Mouse (Mus musculus): ENCODE data around the gene A3galt2. TPM values are rescaled to one million over a fixed set of nuclear protein-coding genes. Genes with fewer than 3 reads are reported as not detected.

A3galt2 gene
- polyA plus RNA-seq, 1 experiment from 2014 or later = 0.11 TPM

DNA sequence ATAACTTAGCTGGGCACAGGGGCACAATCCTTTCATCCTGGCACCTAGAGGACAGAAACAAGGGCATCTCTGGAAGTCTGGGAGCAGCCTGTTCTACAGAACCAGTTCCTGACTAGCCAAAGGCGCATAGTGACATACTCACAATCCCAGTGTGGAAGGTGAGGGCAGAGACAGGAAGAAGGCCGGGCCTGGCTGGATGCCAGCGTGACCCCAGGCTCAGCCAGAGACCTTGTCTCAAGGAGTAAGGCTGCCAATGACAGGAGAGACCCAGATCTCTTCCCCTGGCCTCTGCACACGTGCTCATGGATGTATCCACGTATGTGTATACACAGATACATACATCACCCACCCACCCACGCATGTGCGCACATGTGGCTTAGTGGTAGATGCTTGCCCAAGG, 26.9 kb downstream of the A3galt2 start:
- H3K4me2 ChIP-seq (ENCODE audit: low read depth, low read length) = no peak overlapping the region
- H3K36me3 ChIP-seq (replicated peaks; ENCODE audit: control insufficient read depth, insufficient read depth, low read depth, low read length) = peaks cover 18% of the 10 kb centered on the region
- WGBS = 89% methylated on average over 7 of the region's 7 CpGs
- H3K9ac ChIP-seq (replicated peaks; ENCODE audit: low read length) = no peak overlapping the region
- no peak for DNase-seq (ENCODE audit: low spot score)
- H3K27ac ChIP-seq (replicated peaks; ENCODE audit: low read depth, low read length) = no peak overlapping the region
- no peak overlapping the region for H3K4me3 ChIP-seq (ENCODE audit: low read depth, low read length)
- no peak for ATAC-seq (replicated peaks; ENCODE audit: insufficient number of reproducible peaks, low FRiP score, low TSS enrichment, low read depth)
- no peaks in the 10 kb centered on the region for H3K27me3 ChIP-seq (ENCODE audit: control insufficient read depth, insufficient read depth, low read length)
- H3K4me1 ChIP-seq (ENCODE audit: control insufficient read depth, insufficient read depth, low read length) = no peaks in the 10 kb centered on the region
- H3K9me3 ChIP-seq (replicated peaks; ENCODE audit: control insufficient read depth, low read length) = no peaks in the 10 kb centered on the region

DNA sequence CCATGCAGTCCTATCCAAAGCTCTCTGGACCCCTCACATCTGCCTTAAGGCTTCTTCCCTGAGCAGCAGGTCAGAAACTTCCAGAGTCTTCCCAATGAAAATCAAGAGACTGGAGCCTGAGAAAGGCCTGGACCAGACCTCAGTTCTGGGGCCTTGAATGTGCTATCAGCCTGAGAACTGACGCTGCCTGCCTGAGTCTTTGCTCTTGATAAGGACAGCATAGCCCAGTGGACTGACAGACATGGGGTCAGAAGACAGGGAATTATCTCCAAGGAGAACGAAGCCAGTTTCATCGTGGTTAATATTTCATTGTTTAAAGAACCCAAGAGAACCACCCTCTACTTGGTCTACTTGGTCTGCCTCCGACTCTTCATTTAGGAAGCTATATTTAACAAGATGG, 27.5 kb downstream of the A3galt2 start:
- ATAC-seq (replicated peaks; ENCODE audit: insufficient number of reproducible peaks, low FRiP score, low TSS enrichment, low read depth) (no peak), DNase-seq (ENCODE audit: low spot score) (no peak)
- no peaks in the 10 kb centered on the region for H3K27me3 ChIP-seq (ENCODE audit: control insufficient read depth, insufficient read depth, low read length)
- no peak overlapping the region for H3K9ac ChIP-seq (replicated peaks; ENCODE audit: low read length)
- no peak overlapping the region for H3K4me3 ChIP-seq (ENCODE audit: low read depth, low read length)
- WGBS = 86% methylated on average over 4 of the region's 4 CpGs
- H3K9me3 ChIP-seq (replicated peaks; ENCODE audit: control insufficient read depth, low read length) = no peaks in the 10 kb centered on the region
- no peak overlapping the region for H3K27ac ChIP-seq (replicated peaks; ENCODE audit: low read depth, low read length)
- peaks cover 18% of the 10 kb centered on the region for H3K36me3 ChIP-seq (replicated peaks; ENCODE audit: control insufficient read depth, insufficient read depth, low read depth, low read length)
- H3K4me1 ChIP-seq (ENCODE audit: control insufficient read depth, insufficient read depth, low read length) = no peaks in the 10 kb centered on the region
- H3K4me2 ChIP-seq (ENCODE audit: low read depth, low read length) = no peak overlapping the region

DNA sequence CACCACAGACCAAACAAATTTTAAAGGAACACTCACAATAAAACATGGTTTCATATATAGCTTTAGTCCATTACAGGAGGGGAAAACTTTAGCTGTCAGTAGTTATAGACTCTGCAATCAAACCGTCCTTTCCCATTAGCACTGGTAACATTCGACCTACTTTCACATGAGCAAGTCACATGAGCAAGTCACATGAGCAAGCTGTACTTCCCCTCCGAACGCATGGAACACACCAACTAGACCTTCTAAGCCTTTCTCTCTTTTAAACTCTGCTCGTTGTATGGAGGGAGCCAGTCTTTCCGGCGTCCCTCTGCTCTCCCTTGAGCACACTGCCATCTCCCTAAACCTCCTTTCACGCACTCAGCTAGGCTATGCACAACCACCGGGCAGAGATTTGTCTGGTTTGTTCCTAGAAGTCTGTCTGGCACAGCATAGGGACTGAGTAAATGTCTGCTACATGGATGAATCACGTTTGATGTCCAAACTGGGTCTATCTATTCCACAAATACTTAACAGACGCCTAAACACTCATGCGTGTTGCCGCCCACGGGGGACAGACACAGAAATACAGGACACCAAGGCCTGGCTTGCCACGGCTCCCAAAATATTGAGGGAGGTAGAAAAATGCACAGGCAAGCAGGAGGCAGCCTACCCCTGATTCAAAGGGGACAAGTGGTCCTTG, 29.9 kb downstream of the A3galt2 start:
- Histone ChIP-seq H3K36me3 (replicated peaks; ENCODE audit: control insufficient read depth, insufficient read depth, low read depth, low read length) (peaks cover 18% of the 10 kb centered on the region), H3K4me1 (ENCODE audit: control insufficient read depth, insufficient read depth, low read length) (no peaks in the 10 kb centered on the region), H3K9ac (replicated peaks; ENCODE audit: low read length) (no peak overlapping the region), H3K27ac (replicated peaks; ENCODE audit: low read depth, low read length) (no peak overlapping the region), H3K4me2 (ENCODE audit: low read depth, low read length) (no peak overlapping the region), H3K27me3 (ENCODE audit: control insufficient read depth, insufficient read depth, low read length) (no peaks in the 10 kb centered on the region), H3K4me3 (ENCODE audit: low read depth, low read length) (no peak overlapping the region), H3K9me3 (replicated peaks; ENCODE audit: control insufficient read depth, low read length) (no peaks in the 10 kb centered on the region)
- DNase-seq (ENCODE audit: low spot score) (no peak), ATAC-seq (replicated peaks; ENCODE audit: insufficient number of reproducible peaks, low FRiP score, low TSS enrichment, low read depth) (no peak)
- WGBS = 91% methylated on average over 15 of the region's 15 CpGs

DNA sequence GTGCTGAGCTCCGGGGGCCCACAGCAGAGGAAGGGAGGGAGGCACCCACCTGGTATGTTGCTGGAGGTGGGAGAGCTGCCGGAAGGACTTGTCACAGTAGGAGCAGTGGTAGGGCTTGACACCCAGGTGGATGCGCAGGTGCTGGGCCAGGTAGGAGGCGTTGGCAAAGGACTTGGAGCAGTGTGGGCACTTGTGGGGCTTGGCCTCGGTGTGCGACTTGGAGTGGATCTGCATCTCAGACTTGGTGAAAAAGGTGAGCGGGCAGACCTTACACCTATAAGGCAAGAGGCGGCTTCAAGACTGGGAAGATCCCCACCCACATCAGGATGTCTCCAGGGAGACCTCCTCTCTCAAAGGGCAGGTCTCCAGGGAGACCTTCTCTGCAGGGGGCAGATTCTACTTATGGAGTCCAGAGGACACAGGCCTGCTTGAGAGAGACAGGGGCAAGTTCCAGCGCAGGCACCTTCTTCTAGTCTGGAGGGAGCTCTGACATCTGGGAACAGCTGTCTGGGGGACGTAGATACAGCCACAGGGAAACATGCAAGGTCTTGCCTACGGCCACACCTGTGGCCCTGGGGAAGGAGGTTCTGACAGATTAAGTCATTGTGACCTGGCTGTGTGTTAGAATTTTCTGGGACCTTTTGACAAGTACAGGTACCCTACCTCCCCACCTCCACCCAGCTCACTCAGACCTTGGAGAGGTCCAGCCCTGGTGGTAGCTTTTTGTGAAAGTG, 30.9 kb downstream of the A3galt2 start:
- H3K4me3 ChIP-seq (ENCODE audit: low read depth, low read length) = no peak overlapping the region
- no peak overlapping the region for H3K27ac ChIP-seq (replicated peaks; ENCODE audit: low read depth, low read length)
- H3K27me3 ChIP-seq (ENCODE audit: control insufficient read depth, insufficient read depth, low read length) = no peaks in the 10 kb centered on the region
- ATAC-seq (replicated peaks; ENCODE audit: insufficient number of reproducible peaks, low FRiP score, low TSS enrichment, low read depth) (no peak), DNase-seq (ENCODE audit: low spot score) (no peak)
- H3K9me3 ChIP-seq (replicated peaks; ENCODE audit: control insufficient read depth, low read length) = no peaks in the 10 kb centered on the region
- 93% methylated on average over 10 of the region's 11 CpGs for WGBS
- peaks cover 16% of the 10 kb centered on the region for H3K36me3 ChIP-seq (replicated peaks; ENCODE audit: control insufficient read depth, insufficient read depth, low read depth, low read length)
- no peak overlapping the region for H3K9ac ChIP-seq (replicated peaks; ENCODE audit: low read length)
- H3K4me1 ChIP-seq (ENCODE audit: control insufficient read depth, insufficient read depth, low read length) = no peaks in the 10 kb centered on the region; the same call in 1 of the 2 replicates
- H3K4me2 ChIP-seq (ENCODE audit: low read depth, low read length) = no peak overlapping the region

DNA sequence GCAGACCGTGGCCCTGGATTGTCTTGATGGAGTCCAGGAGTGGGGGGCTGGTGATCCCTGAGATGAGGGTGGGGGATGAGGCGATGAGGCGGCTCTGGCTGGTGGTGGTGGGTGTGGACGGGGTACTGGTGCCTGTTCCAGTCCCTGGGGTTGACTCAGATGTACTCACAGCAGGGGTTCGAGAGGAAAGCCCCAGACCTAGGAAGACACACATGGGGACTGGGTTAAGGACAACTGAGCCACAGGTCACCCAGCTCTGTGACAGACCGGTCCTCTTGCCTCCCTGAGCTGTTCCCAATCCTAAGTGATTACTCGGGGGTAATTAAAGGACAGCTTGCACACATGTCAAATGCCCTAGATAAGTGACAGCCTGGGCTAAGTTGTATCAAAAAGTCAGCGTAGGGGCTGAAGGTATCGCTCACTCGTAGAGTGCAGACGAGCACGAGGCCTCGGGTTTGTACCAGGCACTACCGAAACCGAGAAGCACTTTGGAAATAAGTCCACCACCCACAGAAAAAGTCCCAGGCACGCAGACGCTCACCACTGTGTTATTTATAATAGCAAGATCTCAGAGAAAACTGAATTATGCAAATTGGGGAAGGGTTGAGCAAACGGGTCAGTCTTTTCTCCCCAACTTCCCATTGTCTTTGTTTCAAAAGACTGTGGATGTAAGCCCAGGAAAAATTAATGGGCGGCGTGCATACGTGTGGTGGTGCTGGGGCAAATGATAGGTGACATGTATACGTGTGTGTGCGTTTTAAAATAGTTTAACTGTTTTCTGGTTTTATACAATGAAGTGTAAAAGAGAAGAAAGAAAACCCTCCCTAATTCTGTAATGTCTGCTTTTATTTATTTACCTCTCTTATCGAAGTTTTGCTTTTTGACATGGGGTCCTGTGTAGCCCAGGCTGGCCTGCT, 32.1 kb downstream of the A3galt2 start:
- ATAC-seq (replicated peaks; ENCODE audit: insufficient number of reproducible peaks, low FRiP score, low TSS enrichment, low read depth) (peak; percentile 29; the same call in 1 of the 2 replicates), DNase-seq (ENCODE audit: low spot score) (no peak)
- H3K4me3 ChIP-seq (ENCODE audit: low read depth, low read length) = no peak overlapping the region
- H3K27me3 ChIP-seq (ENCODE audit: control insufficient read depth, insufficient read depth, low read length) = no peaks in the 10 kb centered on the region
- H3K4me1 ChIP-seq (ENCODE audit: control insufficient read depth, insufficient read depth, low read length) = no peaks in the 10 kb centered on the region; the same call in 1 of the 2 replicates
- H3K4me2 ChIP-seq (ENCODE audit: low read depth, low read length) = no peak overlapping the region
- no peak overlapping the region for H3K9ac ChIP-seq (replicated peaks; ENCODE audit: low read length)
- H3K36me3 ChIP-seq (replicated peaks; ENCODE audit: control insufficient read depth, insufficient read depth, low read depth, low read length) = peaks cover 13% of the 10 kb centered on the region
- no peak overlapping the region for H3K27ac ChIP-seq (replicated peaks; ENCODE audit: low read depth, low read length)
- WGBS = 88% methylated on average over 24 of the region's 24 CpGs
- no peaks in the 10 kb centered on the region for H3K9me3 ChIP-seq (replicated peaks; ENCODE audit: control insufficient read depth, low read length)

DNA sequence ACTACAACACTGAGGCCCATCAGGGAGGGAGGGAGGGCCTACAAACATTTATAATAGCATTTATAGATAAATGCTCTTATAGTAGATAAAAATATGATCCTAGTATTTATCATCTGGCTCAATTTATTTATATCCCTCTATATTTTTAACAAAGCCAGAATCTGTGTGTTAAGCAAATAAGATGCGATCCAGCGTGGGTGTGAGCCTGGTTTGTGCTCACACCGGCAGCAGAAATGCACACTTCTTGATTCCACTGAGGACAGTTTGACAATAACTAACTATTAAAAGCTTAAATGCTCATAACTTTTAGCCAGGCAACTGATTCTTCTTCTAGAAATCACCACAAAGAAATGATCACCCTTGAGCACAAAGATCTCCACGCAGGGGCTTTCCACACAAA, 32.9 kb downstream of the A3galt2 start:
- no peak overlapping the region for H3K4me3 ChIP-seq (ENCODE audit: low read depth, low read length)
- H3K9me3 ChIP-seq (replicated peaks; ENCODE audit: control insufficient read depth, low read length) = no peaks in the 10 kb centered on the region
- no peaks in the 10 kb centered on the region; the same call in 1 of the 2 replicates for H3K4me1 ChIP-seq (ENCODE audit: control insufficient read depth, insufficient read depth, low read length)
- 98% methylated on average over 4 of the region's 4 CpGs for WGBS
- ATAC-seq (replicated peaks; ENCODE audit: insufficient number of reproducible peaks, low FRiP score, low TSS enrichment, low read depth) (no peak), DNase-seq (ENCODE audit: low spot score) (no peak)
- no peak overlapping the region for H3K27ac ChIP-seq (replicated peaks; ENCODE audit: low read depth, low read length)
- H3K4me2 ChIP-seq (ENCODE audit: low read depth, low read length) = no peak overlapping the region
- H3K9ac ChIP-seq (replicated peaks; ENCODE audit: low read length) = no peak overlapping the region
- peaks cover 13% of the 10 kb centered on the region for H3K36me3 ChIP-seq (replicated peaks; ENCODE audit: control insufficient read depth, insufficient read depth, low read depth, low read length)
- no peaks in the 10 kb centered on the region for H3K27me3 ChIP-seq (ENCODE audit: control insufficient read depth, insufficient read depth, low read length)

DNA sequence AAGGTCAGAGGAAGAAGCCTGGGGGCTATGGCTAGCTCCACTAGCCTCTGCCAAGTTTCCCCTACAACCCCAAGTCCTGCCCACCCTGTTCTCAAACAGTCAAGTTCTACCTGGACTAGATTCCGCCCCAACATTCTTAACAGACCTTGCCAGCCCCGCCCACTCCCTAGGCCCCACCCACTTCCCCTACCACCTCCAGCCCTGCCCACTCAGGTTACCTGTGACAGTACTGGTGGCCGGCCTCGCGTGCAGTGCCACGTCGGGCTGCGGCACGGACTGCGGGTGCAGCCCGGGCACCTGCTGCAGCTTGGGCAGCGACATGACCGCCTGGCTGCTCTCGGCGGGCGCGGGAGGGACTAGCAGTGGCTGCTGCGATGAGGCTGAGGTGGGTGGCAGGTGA, 34.5 kb downstream of the A3galt2 start:
- H3K36me3 ChIP-seq (replicated peaks; ENCODE audit: control insufficient read depth, insufficient read depth, low read depth, low read length) = peaks cover 13% of the 10 kb centered on the region
- no peak overlapping the region for H3K4me2 ChIP-seq (ENCODE audit: low read depth, low read length)
- H3K9ac ChIP-seq (replicated peaks; ENCODE audit: low read length) = no peak overlapping the region
- DNase-seq (ENCODE audit: low spot score) (no peak), ATAC-seq (replicated peaks; ENCODE audit: insufficient number of reproducible peaks, low FRiP score, low TSS enrichment, low read depth) (0 out of 2 replicates have a peak, but pooled peaks have one; percentile 11)
- H3K4me1 ChIP-seq (ENCODE audit: control insufficient read depth, insufficient read depth, low read length) = no peaks in the 10 kb centered on the region; the same call in 1 of the 2 replicates
- no peak overlapping the region for H3K4me3 ChIP-seq (ENCODE audit: low read depth, low read length)
- 32% methylated on average over 18 of the region's 18 CpGs for WGBS
- H3K27me3 ChIP-seq (ENCODE audit: control insufficient read depth, insufficient read depth, low read length) = no peaks in the 10 kb centered on the region
- no peaks in the 10 kb centered on the region for H3K9me3 ChIP-seq (replicated peaks; ENCODE audit: control insufficient read depth, low read length)
- H3K27ac ChIP-seq (replicated peaks; ENCODE audit: low read depth, low read length) = no peak overlapping the region
